Mouse (Mus musculus): ENCODE measurements around the gene Trim11. TPM values are rescaled to one million over a fixed set of nuclear protein-coding genes. Genes with fewer than 3 reads are reported as not detected.

Gene Trim11
- polyA plus RNA-seq, 1 experiment from 2014 or later, result 19.2 TPM

DNA sequence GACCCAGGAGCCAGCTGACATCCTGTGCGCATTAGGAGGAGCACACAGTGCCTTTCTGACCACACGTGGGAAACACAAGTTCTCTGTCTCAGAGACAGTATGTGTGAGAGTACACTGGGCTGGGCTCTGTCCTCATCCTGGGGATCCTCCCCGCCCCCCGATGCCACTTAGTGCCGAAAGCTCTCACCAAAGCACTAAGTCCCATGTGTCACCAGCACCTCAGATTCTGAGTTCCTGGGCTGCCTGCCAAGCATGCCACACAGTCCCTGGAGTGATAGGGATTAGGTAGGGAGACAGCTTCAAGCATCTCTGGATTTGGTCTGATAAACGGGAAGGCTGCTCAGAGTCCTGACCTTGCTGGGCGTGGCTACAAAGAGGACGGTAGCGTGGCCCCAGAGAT, 12.9 kb downstream of the Trim11 start:
- Histone ChIP-seq H3K9ac (ENCODE audit: low read depth, low read length) (no peak overlapping the region), H3K4me1 (ENCODE audit: control insufficient read depth, insufficient read depth, low read length) (peaks cover 6% of the 10 kb centered on the region; the same call in 1 of the 2 replicates), H3K9me3 (ENCODE audit: control insufficient read depth, low read length) (no peaks in the 10 kb centered on the region), H3K27me3 (replicated peaks; ENCODE audit: control insufficient read depth, insufficient read depth, low read length) (peaks cover 21% of the 10 kb centered on the region), H3K4me3 (ENCODE audit: low read depth, low read length) (no peak overlapping the region), H3K36me3 (ENCODE audit: control insufficient read depth, insufficient read depth, low read length) (peaks cover 52% of the 10 kb centered on the region), H3K27ac (replicated peaks; ENCODE audit: low read depth, low read length) (no peak overlapping the region), H3K4me2 (ENCODE audit: low read depth, low read length) (no peak overlapping the region)
- DNase-seq (ENCODE audit: low spot score) (peak; percentile 20), ATAC-seq (ENCODE audit: low read depth) (no peak)
- 82% methylated on average over 9 of the region's 9 CpGs for WGBS

DNA sequence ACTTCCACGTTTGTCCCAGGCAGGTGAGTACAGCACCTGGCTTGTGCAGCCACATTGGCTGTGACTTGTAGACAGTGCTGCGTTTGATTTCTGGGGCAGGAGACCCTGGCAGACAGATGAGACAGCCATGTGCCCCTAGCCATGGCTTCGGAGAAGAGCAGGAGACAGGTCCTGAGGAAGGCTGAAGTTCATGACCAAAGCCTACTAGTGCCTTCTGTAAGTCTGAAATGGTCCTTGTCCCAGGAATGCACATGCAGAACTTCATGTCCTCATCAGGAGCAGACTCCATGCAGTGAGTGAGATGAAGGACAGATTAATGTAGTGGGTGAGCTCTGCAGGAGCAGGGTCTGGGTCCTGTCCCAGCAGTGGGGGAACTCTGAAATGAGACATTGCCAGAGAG, 14.0 kb downstream of the Trim11 start:
- WGBS, result 82% methylated on average over 3 of the region's 3 CpGs

DNA sequence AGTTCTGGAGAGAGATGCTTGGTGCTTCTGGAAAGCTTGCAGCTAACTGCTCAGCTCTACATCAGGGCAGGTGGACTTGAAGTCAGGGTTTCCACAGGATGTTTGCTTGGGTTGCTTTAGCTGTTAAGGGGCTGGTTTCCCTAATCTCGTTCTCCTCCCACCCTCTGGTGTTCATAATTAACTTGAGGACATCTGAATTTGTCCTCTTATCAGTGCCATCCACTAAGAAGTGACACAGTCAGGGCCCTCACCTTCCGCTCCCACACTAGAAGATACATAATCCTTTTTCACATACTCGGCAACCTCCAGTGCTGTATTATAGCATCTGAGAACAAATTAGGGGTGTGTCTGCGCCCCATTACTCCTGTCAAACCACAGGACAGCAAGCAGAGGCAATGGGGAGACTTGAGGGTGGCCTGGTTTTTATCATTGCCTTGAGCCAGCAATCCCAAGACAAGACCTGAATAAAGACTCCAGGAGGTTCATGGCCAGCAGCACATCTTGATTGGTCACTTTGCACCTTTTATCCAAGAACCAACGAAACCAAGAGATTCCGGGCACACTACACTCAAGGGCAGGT, 15.3 kb downstream of the Trim11 start:
- no peak overlapping the region for H3K4me2 ChIP-seq (ENCODE audit: low read depth, low read length)
- peaks cover 29% of the 10 kb centered on the region for H3K36me3 ChIP-seq (ENCODE audit: control insufficient read depth, insufficient read depth, low read length)
- H3K9me3 ChIP-seq (ENCODE audit: control insufficient read depth, low read length), result no peaks in the 10 kb centered on the region
- DNase-seq (ENCODE audit: low spot score) (no peak), ATAC-seq (ENCODE audit: low read depth) (no peak)
- H3K27ac ChIP-seq (replicated peaks; ENCODE audit: low read depth, low read length), result no peak overlapping the region
- peaks cover 6% of the 10 kb centered on the region; the same call in 1 of the 2 replicates for H3K4me1 ChIP-seq (ENCODE audit: control insufficient read depth, insufficient read depth, low read length)
- WGBS, result 85% methylated on average over 6 of the region's 6 CpGs
- no peak overlapping the region for H3K9ac ChIP-seq (ENCODE audit: low read depth, low read length)
- H3K27me3 ChIP-seq (replicated peaks; ENCODE audit: control insufficient read depth, insufficient read depth, low read length), result peaks cover 21% of the 10 kb centered on the region
- no peak overlapping the region for H3K4me3 ChIP-seq (ENCODE audit: low read depth, low read length)

More for the DNA sequence above, 14.0 kb downstream of the Trim11 start:
- no peak overlapping the region for H3K4me2 ChIP-seq (ENCODE audit: low read depth, low read length)
- H3K9me3 ChIP-seq (ENCODE audit: control insufficient read depth, low read length), result no peaks in the 10 kb centered on the region
- H3K4me1 ChIP-seq (ENCODE audit: control insufficient read depth, insufficient read depth, low read length), result peaks cover 6% of the 10 kb centered on the region; the same call in 1 of the 2 replicates
- H3K9ac ChIP-seq (ENCODE audit: low read depth, low read length), result no peak overlapping the region
- peaks cover 21% of the 10 kb centered on the region for H3K27me3 ChIP-seq (replicated peaks; ENCODE audit: control insufficient read depth, insufficient read depth, low read length)
- no peak overlapping the region for H3K27ac ChIP-seq (replicated peaks; ENCODE audit: low read depth, low read length)
- ATAC-seq (ENCODE audit: low read depth) (no peak), DNase-seq (ENCODE audit: low spot score) (no peak)
- H3K4me3 ChIP-seq (ENCODE audit: low read depth, low read length), result no peak overlapping the region
- peaks cover 42% of the 10 kb centered on the region for H3K36me3 ChIP-seq (ENCODE audit: control insufficient read depth, insufficient read depth, low read length)

DNA sequence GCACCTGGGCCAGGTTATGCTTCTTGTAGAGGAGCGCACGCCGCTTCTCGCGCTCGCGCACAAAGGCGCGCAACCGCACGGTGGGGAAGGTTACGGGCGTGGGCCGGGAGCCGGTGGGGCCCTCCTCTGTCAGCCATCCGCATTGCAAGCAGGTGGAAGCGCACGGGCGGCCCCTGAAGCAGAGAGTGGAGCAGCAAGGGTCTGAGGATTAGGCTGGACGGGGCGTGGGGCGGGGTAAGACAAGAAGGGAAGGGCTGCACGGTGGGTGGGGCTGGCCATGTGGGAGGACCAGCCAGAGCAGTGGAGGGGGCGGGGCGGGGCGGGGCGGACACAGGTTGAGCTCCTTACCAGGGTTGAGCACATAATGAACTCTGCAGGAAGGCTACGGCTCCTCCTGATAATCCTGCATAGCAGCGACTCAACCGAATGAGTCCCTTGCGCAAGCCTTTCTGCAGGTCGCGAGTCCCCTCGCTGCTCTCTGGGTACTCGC, 16.5 kb downstream of the Trim11 start:
- WGBS, result 2% methylated on average over 31 of the region's 35 CpGs
- peaks cover 21% of the 10 kb centered on the region for H3K27me3 ChIP-seq (replicated peaks; ENCODE audit: control insufficient read depth, insufficient read depth, low read length)
- H3K9ac ChIP-seq (ENCODE audit: low read depth, low read length), result peak overlapping the region; percentile 52
- H3K27ac ChIP-seq (replicated peaks; ENCODE audit: low read depth, low read length), result no peak overlapping the region
- H3K9me3 ChIP-seq (ENCODE audit: control insufficient read depth, low read length), result no peaks in the 10 kb centered on the region
- peak; percentile 90 for ATAC-seq (ENCODE audit: low read depth)
- H3K4me1 ChIP-seq (ENCODE audit: control insufficient read depth, insufficient read depth, low read length), result peaks cover 6% of the 10 kb centered on the region; the same call in 1 of the 2 replicates
- peak overlapping the region; percentile 39 for H3K4me3 ChIP-seq (ENCODE audit: low read depth, low read length)
- peak; percentile 76 for DNase-seq (ENCODE audit: low spot score)
- peaks cover 18% of the 10 kb centered on the region for H3K36me3 ChIP-seq (ENCODE audit: control insufficient read depth, insufficient read depth, low read length)
- peak overlapping the region; percentile 64 for H3K4me2 ChIP-seq (ENCODE audit: low read depth, low read length)

DNA sequence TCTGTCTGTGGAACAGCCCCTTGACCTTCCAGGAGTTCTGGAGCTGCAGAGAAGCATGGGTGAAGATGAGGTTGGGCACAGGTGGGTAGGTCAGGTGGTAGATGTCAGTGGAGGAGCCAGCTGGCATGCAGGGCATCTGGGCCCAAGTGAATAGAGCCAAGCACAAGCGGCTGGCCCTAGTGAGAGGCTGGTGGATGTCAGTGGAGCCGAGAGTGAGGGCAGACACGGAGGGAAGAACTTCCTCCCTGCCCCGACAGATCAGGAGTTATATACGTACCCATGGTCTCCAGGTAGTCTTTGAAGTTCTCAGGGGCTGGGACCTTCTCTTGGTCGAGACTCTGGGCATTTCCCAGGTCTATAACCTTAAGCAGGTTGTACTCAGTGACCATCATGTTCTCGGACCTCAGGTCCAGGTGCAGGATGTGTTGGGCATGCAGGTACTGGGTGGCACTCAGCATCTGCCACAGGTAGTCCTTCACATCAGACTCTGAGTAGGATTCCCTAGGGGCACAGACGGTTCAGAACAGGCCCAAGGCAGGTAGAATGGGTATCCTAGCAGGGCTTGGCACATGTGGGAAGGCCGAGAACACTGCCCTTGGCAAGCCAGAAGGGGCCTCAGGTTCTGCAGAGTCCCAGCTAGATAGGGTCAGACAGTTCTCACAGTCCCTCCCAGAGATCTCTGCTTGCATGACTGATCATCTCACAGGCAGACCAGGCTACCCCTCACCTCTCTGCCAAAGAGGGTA, 17.3 kb downstream of the Trim11 start:
- WGBS, result 82% methylated on average over 9 of the region's 9 CpGs

DNA sequence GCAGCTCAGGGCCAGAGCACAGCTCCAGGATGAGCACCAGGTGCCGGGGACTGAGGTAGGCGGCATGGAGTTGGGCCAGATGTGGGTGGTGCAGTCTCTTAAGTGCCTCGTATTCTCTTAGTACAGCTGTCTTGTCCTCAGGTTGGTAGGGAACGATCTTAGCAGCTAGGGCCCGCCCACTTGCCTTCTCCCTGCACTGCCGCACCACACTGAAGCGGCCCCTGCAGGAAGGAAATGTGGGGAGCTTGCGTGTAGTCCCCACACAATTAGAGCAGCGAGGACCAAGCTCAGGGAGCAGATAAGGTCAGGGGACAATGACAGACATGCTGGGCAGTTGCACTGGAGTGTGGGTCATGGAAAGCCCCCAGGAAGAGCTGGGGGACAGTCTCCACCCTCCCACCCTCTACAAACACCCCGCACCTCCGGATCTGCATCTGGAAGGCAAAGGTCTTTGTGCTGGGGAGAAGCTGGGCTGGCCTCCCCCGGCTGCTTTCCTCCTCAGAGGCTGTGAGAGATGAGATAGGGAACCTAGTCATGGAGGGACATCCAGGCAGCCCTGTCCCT, 18.0 kb downstream of the Trim11 start:
- H3K36me3 ChIP-seq (ENCODE audit: control insufficient read depth, insufficient read depth, low read length), result 0 out of 2 replicates have a peak, but pooled peaks cover 5% of the 10 kb centered on the region
- peaks cover 6% of the 10 kb centered on the region; the same call in 1 of the 2 replicates for H3K4me1 ChIP-seq (ENCODE audit: control insufficient read depth, insufficient read depth, low read length)
- DNase-seq (ENCODE audit: low spot score) (no peak), ATAC-seq (ENCODE audit: low read depth) (no peak)
- no peak overlapping the region; the same call in 1 of the 2 replicates for H3K4me2 ChIP-seq (ENCODE audit: low read depth, low read length)
- H3K27ac ChIP-seq (replicated peaks; ENCODE audit: low read depth, low read length), result no peak overlapping the region
- WGBS, result 45% methylated on average over 12 of the region's 12 CpGs
- no peak overlapping the region for H3K4me3 ChIP-seq (ENCODE audit: low read depth, low read length)
- peaks cover 21% of the 10 kb centered on the region for H3K27me3 ChIP-seq (replicated peaks; ENCODE audit: control insufficient read depth, insufficient read depth, low read length)
- no peak overlapping the region for H3K9ac ChIP-seq (ENCODE audit: low read depth, low read length)
- H3K9me3 ChIP-seq (ENCODE audit: control insufficient read depth, low read length), result no peaks in the 10 kb centered on the region

More for the DNA sequence above, 17.3 kb downstream of the Trim11 start:
- no peak overlapping the region for H3K27ac ChIP-seq (replicated peaks; ENCODE audit: low read depth, low read length)
- peaks cover 21% of the 10 kb centered on the region for H3K27me3 ChIP-seq (replicated peaks; ENCODE audit: control insufficient read depth, insufficient read depth, low read length)
- H3K9ac ChIP-seq (ENCODE audit: low read depth, low read length), result no peak overlapping the region
- DNase-seq (ENCODE audit: low spot score) (no peak), ATAC-seq (ENCODE audit: low read depth) (no peak)
- H3K4me1 ChIP-seq (ENCODE audit: control insufficient read depth, insufficient read depth, low read length), result peaks cover 6% of the 10 kb centered on the region; the same call in 1 of the 2 replicates
- H3K4me2 ChIP-seq (ENCODE audit: low read depth, low read length), result no peak overlapping the region
- no peak overlapping the region for H3K4me3 ChIP-seq (ENCODE audit: low read depth, low read length)
- no peaks in the 10 kb centered on the region for H3K9me3 ChIP-seq (ENCODE audit: control insufficient read depth, low read length)
- H3K36me3 ChIP-seq (ENCODE audit: control insufficient read depth, insufficient read depth, low read length), result peaks cover 10% of the 10 kb centered on the region

DNA sequence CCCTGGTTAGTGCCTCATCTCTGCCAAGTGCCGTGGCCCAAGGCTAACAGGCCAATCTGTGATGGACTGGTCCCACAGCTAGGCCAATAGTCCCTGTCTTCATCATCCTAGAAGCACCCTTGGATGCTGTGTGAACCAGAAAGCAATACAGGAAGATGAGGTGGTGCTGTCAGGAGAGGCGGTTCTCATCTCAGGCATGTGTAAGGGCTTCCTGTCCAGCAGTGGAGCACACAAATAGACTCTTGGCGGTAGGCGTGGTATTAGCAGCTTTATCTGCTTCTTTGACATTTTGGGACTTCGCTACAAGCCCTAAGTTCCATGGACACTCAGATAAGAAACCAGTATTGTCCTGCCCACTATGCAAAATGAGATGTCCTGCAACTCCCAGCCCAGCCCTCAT, 19.6 kb downstream of the Trim11 start:
- no peak overlapping the region for H3K4me2 ChIP-seq (ENCODE audit: low read depth, low read length)
- peaks cover 6% of the 10 kb centered on the region; the same call in 1 of the 2 replicates for H3K4me1 ChIP-seq (ENCODE audit: control insufficient read depth, insufficient read depth, low read length)
- no peak overlapping the region for H3K27ac ChIP-seq (replicated peaks; ENCODE audit: low read depth, low read length)
- H3K9me3 ChIP-seq (ENCODE audit: control insufficient read depth, low read length), result no peaks in the 10 kb centered on the region
- no peaks in the 10 kb centered on the region for H3K36me3 ChIP-seq (ENCODE audit: control insufficient read depth, insufficient read depth, low read length)
- WGBS, result 86% methylated on average over 5 of the region's 5 CpGs
- H3K9ac ChIP-seq (ENCODE audit: low read depth, low read length), result no peak overlapping the region
- H3K4me3 ChIP-seq (ENCODE audit: low read depth, low read length), result no peak overlapping the region
- no peak for ATAC-seq (ENCODE audit: low read depth)
- peaks cover 21% of the 10 kb centered on the region for H3K27me3 ChIP-seq (replicated peaks; ENCODE audit: control insufficient read depth, insufficient read depth, low read length)
- DNase-seq (ENCODE audit: low spot score), result no peak

DNA sequence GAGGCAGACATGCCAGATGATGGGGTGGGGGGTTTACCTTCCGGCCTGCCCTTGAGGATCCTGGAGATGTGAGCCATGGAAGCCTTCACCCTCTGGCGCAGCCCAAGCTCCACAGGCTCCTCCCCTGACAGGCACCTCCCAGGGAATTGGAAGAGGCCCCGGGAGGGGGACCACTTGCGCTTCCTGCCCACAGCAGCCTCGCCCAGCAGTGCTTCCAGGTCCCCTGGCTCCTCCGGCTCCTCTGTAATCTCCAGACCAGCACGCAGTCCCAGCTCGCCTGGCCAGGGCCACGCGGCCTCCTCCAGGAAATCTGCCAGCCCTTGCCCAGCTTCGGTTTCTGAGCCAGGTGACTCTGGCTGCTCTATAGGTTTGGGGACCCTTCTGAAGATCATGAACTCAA, 21.3 kb downstream of the Trim11 start:
- Histone ChIP-seq H3K9me3 (ENCODE audit: control insufficient read depth, low read length) (no peaks in the 10 kb centered on the region), H3K9ac (ENCODE audit: low read depth, low read length) (no peak overlapping the region), H3K27me3 (replicated peaks; ENCODE audit: control insufficient read depth, insufficient read depth, low read length) (peaks cover 10% of the 10 kb centered on the region), H3K36me3 (ENCODE audit: control insufficient read depth, insufficient read depth, low read length) (no peaks in the 10 kb centered on the region), H3K4me3 (ENCODE audit: low read depth, low read length) (no peak overlapping the region), H3K27ac (replicated peaks; ENCODE audit: low read depth, low read length) (no peak overlapping the region), H3K4me1 (ENCODE audit: control insufficient read depth, insufficient read depth, low read length) (peaks cover 5% of the 10 kb centered on the region; the same call in 1 of the 2 replicates), H3K4me2 (ENCODE audit: low read depth, low read length) (no peak overlapping the region)
- DNase-seq (ENCODE audit: low spot score) (no peak), ATAC-seq (ENCODE audit: low read depth) (no peak)
- WGBS, result 60% methylated on average over 10 of the region's 11 CpGs

All from embryonic facial prominence, embryonic 14.5 days (tissue).